Mouse (Mus musculus): Measurements from ENCODE around the gene Olfr11.

Olfr11 gene

DNA sequence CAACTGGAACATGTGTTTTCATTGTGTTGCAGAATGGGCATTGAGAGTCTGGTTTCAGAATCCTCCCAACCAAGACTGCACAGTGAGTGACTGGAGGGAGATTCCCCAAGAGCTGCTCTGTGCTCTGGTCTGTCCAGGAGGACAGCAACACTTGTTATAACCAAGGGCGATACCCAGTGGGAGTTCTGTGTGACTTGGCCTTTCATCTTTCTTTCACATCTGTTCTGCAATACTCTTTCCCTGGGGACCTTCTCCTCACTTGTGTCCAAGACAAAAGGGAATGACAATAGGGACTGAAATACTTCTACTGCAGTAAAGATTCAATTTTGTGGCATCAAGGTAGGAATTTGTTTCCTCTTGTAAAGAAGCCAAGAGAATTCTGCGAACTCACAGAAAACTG lies at the start of gene Olfr11:
Olfr11 (minus strand) TSS at position 101 of the 400 bp plus-strand sequence.
- in situ Hi-C loops (cut with MboI; ENCODE audit: unreplicated experiment in 2 of 2) = no loop called here

- in situ Hi-C loops (cut with MboI; ENCODE audit: unreplicated experiment in 2 of 2) = no loop called here
Measured at GRCm38 (mm10) chr13:21677305-21677704, 35.0 kb upstream of the Olfr11 start, which contains the start of gene Olfr1360. Gene Olfr1360, minus strand, starts transcription at chr13:21677405.

- in situ Hi-C loops (cut with MboI; ENCODE audit: unreplicated experiment in 2 of 2) = no loop called here
Measured at GRCm38 (mm10) chr13:21663286-21663685, 21.0 kb upstream of the Olfr11 start, which contains the start of gene Olfr1361. Gene Olfr1361, minus strand, starts transcription at chr13:21663386.

DNA sequence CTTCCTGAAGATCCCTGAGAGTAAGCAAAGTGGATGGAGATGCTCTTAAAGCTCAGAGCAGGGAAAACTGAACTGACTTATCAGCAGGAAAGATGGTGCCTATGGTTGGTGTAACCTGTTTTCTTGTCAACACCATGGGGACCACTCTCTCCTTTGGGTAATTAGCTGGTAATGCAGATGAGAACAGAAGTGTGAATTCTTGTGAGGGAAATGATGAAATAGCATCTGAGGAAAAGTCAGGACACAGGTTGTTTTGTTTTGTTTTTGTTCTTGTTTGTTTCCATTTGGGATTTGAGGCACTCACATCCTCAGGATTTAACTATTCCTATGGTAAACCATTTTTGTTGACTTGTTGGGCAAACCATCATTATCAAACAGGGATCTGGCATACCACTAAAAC lies 28.4 kb downstream of the Olfr11 start, which contains the start of gene Olfr1362:
Olfr1362 (minus strand) TSS at position 101 of the 400 bp plus-strand sequence.
- in situ Hi-C loops (cut with MboI; ENCODE audit: unreplicated experiment in 2 of 2) = no loop called here

- in situ Hi-C loops (cut with MboI; ENCODE audit: unreplicated experiment in 2 of 2) = no loop called here
Measured at GRCm38 (mm10) chr13:21591618-21592017, 50.7 kb downstream of the Olfr11 start.

All from v-Abl transformed pro-B cells (cell line).